Mouse (Mus musculus): ENCODE data around the gene Hnrnpa2b1.

The Hnrnpa2b1 gene

GRCm38 (mm10) chr6:51468891-51469561, 668 bp downstream of the Hnrnpa2b1 start:
- peak; percentile 83 to 91 for DNase-seq

GRCm38 (mm10) chr6:51467649-51468048, 2.0 kb downstream of the Hnrnpa2b1 start:
- no peak for DNase-seq

DNA sequence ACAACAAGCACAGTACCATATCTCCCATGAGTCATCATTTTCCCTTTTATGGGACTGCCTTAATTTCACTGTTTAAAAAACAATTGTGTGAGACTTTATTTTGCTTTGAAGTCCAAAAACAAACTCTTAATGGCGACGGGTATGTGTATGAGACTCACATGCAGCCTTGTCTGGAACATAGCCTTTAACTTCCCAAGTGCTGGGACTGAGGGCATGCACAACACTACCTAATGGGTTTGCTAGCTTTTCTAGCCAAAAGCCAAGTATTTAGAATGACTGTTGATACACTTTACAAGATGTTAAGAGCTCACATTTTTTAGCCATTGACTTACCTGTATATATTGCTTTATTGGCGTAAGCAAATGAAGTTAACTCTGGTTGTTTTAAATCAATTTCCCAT, 9.3 kb downstream of the Hnrnpa2b1 start:
- DNase-seq = no peak

- no peak for DNase-seq
Observed at GRCm38 (mm10) chr6:51460021-51460360, 9.7 kb downstream of the Hnrnpa2b1 start.

GRCm38 (mm10) chr6:51459313-51460020, 10.2 kb downstream of the Hnrnpa2b1 start:
- DNase-seq = no peak

- no peak for DNase-seq
Observed at GRCm38 (mm10) chr6:51458925-51459312, 10.8 kb downstream of the Hnrnpa2b1 start.

- no peak for DNase-seq
Observed at GRCm38 (mm10) chr6:51457770-51458387, 11.8 kb downstream of the Hnrnpa2b1 start.

- DNase-seq = no peak
Observed at GRCm38 (mm10) chr6:51457283-51457682, 12.4 kb downstream of the Hnrnpa2b1 start.

DNA sequence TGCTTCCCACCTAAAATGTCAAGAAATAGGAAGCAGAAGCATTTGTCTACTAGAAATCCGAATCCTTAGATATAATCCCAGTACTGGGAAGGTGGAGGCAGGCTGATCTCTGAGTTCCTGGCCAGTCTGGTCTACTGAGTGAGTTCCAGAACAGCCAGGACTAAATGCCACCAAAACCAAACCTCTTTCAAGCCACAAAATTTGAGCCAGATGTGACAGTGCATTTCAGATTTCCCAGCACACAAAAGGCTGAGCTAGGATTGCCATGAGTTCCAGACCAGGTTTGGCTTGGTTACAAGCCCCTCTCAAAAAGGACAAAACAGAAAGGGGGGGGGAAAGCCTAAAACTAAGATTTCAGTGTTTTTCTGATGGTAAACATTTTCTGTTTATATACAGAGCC, 13.5 kb downstream of the Hnrnpa2b1 start:
- DNase-seq = no peak

DNA sequence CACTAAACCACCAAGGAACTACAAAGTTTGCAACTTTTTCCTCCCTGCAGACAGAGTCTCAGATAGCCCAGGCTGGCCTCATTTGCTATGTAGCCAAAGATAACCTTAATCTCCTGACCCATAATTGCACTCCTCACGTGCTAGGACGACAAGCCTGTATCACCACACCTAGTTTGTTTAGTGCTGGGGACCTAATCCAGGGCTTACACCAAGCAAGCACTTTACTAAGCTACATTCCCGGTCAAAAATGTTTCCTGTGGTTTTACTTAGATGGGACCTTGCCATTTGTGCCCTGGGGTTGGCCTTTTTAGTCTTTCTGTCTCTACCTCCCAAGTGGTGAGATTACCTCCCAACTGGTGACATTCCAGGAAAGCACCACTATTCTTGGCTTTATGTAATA, 14.7 kb downstream of the Hnrnpa2b1 start:
- DNase-seq = no peak

DNA sequence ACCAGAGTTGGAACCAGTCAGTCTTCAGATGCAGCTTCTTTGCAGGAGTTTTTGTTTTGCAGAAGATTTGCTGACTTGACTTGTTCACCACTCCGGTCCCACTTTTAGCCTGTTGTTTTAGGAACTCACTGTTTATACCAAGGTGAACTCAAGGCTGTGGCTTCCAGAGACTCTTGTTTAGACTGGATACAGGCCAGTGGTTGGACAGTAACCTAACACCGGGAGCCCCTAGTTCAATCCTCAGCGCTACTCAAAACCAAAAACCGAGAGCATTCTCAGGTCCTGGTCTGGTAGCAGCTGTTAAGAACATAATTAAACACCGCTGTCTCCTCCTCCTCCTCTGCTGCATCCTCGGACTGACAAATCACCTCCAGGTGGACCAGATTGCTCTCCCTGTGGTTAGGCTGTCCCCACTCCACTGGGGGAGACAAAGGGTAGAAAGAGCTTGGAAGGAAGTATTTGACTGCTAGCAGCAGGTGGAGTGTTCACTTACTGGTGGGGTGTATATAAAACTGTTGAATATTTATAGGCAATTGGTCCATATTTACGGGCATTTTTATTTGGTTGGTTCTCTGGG, 16.7 kb downstream of the Hnrnpa2b1 start:
- DNase-seq = no peak

- DNase-seq = no peak
Observed at GRCm38 (mm10) chr6:51442191-51442835, 27.4 kb downstream of the Hnrnpa2b1 start.

DNA sequence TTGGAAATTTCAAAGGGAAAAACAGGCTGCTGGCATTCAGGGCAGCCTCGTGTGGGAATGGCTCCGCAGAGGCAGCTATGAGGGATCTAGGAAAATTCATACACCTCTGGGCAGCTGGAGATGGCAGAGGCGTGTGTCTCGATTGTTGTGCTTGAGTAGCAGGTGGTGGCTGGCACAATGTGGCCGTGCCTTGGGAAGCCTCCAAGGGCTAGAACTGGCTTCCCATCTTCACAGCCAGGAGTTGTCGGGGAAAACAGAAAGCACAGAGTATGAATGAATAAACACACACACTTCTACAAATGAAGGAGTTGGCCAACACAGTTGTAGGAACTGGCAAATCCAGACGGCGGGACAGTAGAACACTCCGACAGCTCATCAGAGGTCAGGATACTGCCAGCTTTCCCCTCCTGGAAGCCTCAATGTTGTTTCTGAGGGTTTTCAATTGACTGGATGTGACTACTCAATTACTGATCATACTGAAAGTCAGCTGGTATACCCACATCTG, 30.8 kb downstream of the Hnrnpa2b1 start:
- DNase-seq = no peak

DNA sequence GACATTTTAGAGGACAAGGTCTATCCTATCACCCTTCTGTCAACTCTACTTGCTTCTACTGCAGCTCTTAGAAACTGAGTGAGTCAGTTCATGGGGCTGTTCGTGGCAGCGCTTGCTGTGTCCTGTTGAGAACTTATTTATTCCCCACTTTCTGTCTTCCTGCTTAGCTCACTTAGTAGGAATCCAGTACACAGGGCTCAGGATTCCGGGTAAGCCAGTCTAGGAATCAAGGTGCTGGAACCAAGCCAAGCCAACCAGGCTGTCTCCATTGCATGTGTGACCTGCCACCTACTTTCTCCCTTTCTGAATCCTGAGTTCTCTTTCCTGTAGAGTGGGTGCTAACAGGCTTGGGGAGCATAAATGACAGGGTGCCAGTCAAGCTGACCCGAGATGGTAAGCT, 32.0 kb downstream of the Hnrnpa2b1 start:
- peak; percentile 31 to 51 for DNase-seq

DNA sequence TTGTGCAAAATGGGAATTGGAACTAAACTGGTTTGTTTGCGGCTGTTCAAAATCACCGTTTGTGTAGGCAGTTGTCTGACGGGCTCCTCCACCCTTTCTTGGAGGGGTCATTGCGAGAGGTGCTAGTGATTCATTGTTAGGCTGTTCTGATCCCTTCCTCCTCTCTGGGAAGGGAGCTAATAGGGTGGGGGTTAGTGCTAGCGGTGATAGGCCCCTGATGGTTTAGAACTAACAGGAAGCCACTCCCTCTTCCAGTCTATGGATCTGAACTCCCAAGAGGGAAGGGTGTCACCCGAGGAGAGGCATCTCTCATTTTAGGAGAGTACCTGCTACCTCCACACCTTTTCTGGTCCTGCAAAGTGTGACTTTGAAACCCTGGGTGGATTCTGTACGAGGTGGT, 35.4 kb downstream of the Hnrnpa2b1 start:
- no peak for DNase-seq

DNA sequence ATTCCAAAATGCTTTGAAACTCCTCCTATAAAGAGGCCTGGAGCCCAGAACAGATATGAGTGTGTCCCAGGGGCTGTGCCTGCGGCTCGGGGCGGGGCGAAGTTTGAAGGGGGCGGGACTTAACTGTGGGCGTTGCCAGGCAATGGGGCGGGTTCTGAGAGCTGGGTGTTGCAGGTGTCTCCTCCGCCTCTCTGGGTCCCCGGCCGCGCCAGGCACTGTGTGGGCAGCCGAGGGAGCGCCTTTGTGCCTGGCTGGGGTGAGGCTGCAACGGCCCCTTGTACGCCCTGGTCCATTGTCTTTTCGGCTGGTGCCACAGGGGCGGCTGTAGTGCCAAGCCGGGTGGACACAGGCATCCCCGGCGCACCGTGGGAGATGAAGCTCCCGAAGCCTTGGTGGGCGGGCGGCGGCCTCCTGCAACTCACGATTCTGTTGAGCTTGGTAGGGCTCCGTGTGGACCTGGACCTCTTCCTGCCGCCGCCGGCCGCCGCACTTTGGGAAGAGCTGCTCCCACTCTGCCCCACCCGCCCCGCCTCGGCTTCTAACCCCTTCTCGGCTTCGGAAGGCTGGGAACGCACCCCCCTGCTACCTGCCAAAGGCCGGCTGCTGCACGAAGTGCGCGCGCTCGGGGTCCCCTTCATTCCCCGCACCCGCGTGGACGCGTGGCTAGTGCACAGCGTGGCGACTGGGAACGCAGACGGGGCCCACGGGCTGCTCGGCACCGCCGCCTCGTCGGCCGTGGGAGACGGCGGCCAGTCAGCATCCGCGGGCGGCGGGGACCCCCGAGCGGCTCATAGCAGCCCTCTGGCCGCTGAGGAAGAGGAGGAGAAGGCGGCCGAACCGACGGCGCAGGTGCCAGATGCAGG, 36.9 kb downstream of the Hnrnpa2b1 start, which contains the start of gene Nfe2l3:
Gene Nfe2l3 (plus strand): TSS at position 136 of the 863 bp plus-strand sequence.
- peak; percentile 85 to 87 for DNase-seq

DNA sequence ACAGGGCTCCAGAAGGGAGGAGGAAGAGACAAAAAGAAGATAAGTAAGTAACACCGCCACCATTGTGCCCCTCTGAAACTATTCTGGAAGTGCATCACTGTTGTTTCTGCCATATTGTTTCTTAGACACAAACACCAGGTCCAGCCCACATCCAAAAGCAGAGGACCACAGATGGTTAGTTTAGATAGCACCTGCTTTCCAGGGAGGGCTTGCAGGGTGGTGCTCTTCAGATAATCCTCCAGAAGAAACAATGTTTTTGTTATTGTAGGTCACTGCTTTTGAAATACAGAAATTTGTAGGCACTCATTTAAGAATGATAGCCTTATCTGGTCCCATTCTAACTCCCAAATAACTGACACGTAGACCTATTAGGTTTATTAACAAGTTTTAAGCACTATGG, 45.2 kb downstream of the Hnrnpa2b1 start:
- DNase-seq = no peak

GRCm38 (mm10) chr6:51423466-51424122, 46.1 kb downstream of the Hnrnpa2b1 start:
- DNase-seq = no peak

- no peak for DNase-seq
Observed at GRCm38 (mm10) chr6:51417306-51417936, 52.3 kb downstream of the Hnrnpa2b1 start.

DNA sequence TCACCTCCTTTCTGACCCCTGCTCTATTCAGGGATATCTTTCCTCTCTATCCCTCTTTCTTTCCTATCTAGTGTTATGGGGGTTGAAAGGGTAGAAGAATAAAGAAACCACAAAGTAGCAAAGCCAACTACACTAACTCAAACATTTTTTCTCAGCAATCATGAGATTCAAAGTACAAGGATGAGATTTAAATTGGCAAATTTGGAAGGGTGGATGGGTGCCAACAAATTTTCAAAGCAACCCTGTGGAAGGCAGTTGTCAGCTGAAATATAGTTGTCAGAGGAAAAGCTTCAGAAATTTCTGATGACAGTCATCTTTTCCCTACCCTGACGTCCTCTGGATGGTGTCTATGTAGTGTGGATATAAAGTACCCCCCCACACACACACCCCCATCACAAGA, 53.3 kb downstream of the Hnrnpa2b1 start:
- DNase-seq = no peak

All from kidney, postnatal 4 days (tissue).